Mouse (Mus musculus) embryonic facial prominence, embryonic 12.5 days (tissue): ENCODE data around the gene E2f3. TPM values are rescaled to one million over a fixed set of nuclear protein-coding genes. Genes with fewer than 3 reads are reported as not detected.

Experiments used
- ATAC-seq: fragments of 200-750 bp; cut with Nextera tagmentation; 2 replicates; pipeline ENCODE4 v1.8.0; 2017; ENCODE audit not compliant: insufficient number of reproducible peaks, insufficient read depth, low FRiP score, low TSS enrichment
- H3K27ac ChIP-seq: fragments of 300-500 bp; sonication (generic); 2 replicates; pipeline ENCODE4 v1.5.1; 2016; ENCODE audit warnings: mild to moderate bottlenecking
- H3K27me3 ChIP-seq: fragments of 300-500 bp; sonication (generic); 2 replicates; pipeline ENCODE4 v1.6.1; 2016; ENCODE audit warnings: mild to moderate bottlenecking, moderate library complexity
- H3K36me3 ChIP-seq: fragments of 300-500 bp; sonication (generic); 2 replicates; pipeline ENCODE4 v1.6.1; 2016; ENCODE audit warnings: mild to moderate bottlenecking
- H3K4me1 ChIP-seq: fragments of 300-500 bp; sonication (generic); 2 replicates; pipeline ENCODE4 v1.6.1; 2016
- H3K4me2 ChIP-seq: fragments of 300-500 bp; sonication (generic); replicated peaks from 2 replicates; pipeline ENCODE4 v1.6.1; 2016; ENCODE audit warnings: mild to moderate bottlenecking, moderate library complexity
- H3K4me3 ChIP-seq: fragments of 300-500 bp; sonication (generic); 2 replicates; pipeline ENCODE4 v1.5.1; 2016; ENCODE audit warnings: mild to moderate bottlenecking
- H3K9ac ChIP-seq: fragments of 300-500 bp; sonication (generic); 2 replicates; pipeline ENCODE4 v1.6.1; 2016; ENCODE audit warnings: mild to moderate bottlenecking, moderate library complexity
- H3K9me3 ChIP-seq: fragments of 300-500 bp; sonication (generic); 2 replicates; pipeline ENCODE4 v1.6.1; 2016; ENCODE audit warnings: mild to moderate bottlenecking, moderate library complexity
- WGBS: fragments of 180-500 bp; shearing (Covaris S2); methylation state at CpG from one replicate; pipeline ENCODE4 v1.1.7; 2016; 5-methylcytosine and 5-hydroxymethylcytosine counted together
- polyA plus RNA-seq: library from polyadenylated mRNA; unstranded; fragments of >200 nt; fragmentation: Nextera tagmentation; extraction: Ambion mirVana; gene quantifications from 2 replicates; pipeline ENCODE4 v1.2.1, GENCODE M21; 2016

Gene E2f3
- polyA plus RNA-seq, result 18.9 and 19.8 TPM in 2 replicates

GRCm38 (mm10) chr13:29985855-29986755 is at the start of gene E2f3:
Gene E2f3, minus strand, starts transcription at chr13:29986063.
- H3K9ac ChIP-seq, result peak within 1 kb of the TSS; percentile 95
- H3K4me1 ChIP-seq, result peaks cover 18% of the 10 kb centered on the region; the same call in 1 of the 2 replicates
- H3K27me3 ChIP-seq, result no peaks in the 10 kb centered on the region
- H3K36me3 ChIP-seq, result no peaks in the 10 kb centered on the region
- peak within 1 kb of the TSS; percentile 71 for H3K4me2 ChIP-seq
- H3K9me3 ChIP-seq, result no peaks in the 10 kb centered on the region
- peak within 1 kb of the TSS; percentile 98 for H3K27ac ChIP-seq
- ATAC-seq, result peak; percentile 99
- H3K4me3 ChIP-seq, result peak within 1 kb of the TSS; percentile 72
- WGBS, result under 1% methylated on average over 45 of the region's 45 CpGs

DNA sequence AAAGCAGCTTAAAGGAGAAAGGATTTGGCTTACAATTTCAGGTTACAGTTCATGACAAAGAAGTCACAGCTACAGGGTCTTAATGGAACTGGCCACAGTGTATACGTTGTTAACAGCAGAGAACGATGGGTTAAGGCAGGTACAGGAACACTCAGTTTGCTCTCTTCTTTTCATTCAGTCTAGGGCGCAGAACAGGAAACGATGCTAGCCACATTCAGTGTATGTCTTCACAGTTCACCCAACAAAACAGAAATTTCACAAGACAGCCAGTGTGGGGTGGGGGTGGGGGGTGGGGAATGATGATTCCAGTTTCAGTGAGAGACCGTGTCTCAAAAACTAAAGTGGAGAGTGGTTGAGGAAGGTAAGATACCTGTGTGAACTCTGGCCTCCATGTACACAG is 48.7 kb upstream of the E2f3 start:
- ATAC-seq, result no peak
- no peaks in the 10 kb centered on the region for H3K36me3 ChIP-seq
- no peaks in the 10 kb centered on the region for H3K4me1 ChIP-seq
- no peak overlapping the region for H3K4me3 ChIP-seq
- WGBS, result 85% methylated on average over 5 of the region's 5 CpGs
- no peaks in the 10 kb centered on the region for H3K9me3 ChIP-seq
- H3K27me3 ChIP-seq, result no peaks in the 10 kb centered on the region
- no peak overlapping the region for H3K27ac ChIP-seq
- H3K4me2 ChIP-seq, result no peak overlapping the region
- no peak overlapping the region for H3K9ac ChIP-seq

DNA sequence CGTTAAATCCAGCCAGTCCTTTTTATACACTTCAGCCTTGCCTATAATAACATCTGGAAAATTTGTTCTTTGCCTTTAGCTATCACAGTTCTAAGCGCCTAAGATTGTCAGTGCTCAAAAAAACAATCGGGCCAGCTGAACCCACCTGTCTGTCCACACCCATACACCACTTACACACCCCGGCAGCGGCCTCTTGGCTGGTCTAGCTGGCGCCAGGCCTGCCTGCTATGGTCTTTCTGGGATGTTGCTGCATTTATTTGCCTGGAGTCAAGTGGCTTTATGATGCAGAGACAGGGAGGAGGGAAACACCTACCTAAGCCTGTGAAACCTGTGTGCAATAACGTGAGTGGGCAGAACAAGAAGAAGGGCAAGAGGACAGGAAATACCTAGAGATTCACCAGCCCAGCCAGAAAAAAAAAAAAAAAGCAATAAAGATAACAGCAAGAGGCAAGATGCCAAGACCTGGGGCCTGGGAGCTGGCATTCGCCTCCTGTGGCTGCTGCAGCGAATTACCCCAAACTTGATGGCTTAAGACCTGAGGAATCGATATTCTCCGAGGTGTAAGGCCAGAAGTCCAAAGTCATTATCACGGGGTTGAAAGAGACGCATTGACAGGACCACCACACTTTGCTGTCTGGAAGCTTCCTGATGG is 45.9 kb upstream of the E2f3 start:
- H3K9ac ChIP-seq, result no peak overlapping the region
- no peaks in the 10 kb centered on the region for H3K9me3 ChIP-seq
- H3K4me1 ChIP-seq, result no peaks in the 10 kb centered on the region
- 84% methylated on average over 13 of the region's 13 CpGs for WGBS
- H3K27ac ChIP-seq, result no peak overlapping the region
- no peaks in the 10 kb centered on the region for H3K36me3 ChIP-seq
- H3K4me3 ChIP-seq, result no peak overlapping the region
- no peak overlapping the region for H3K4me2 ChIP-seq
- ATAC-seq, result no peak
- no peaks in the 10 kb centered on the region for H3K27me3 ChIP-seq

GRCm38 (mm10) chr13:30027841-30028240 is 42.0 kb upstream of the E2f3 start:
- H3K4me3 ChIP-seq, result no peak overlapping the region
- no peak for ATAC-seq
- H3K27ac ChIP-seq, result no peak overlapping the region
- H3K9me3 ChIP-seq, result no peaks in the 10 kb centered on the region
- 90% methylated on average over 3 of the region's 3 CpGs for WGBS
- no peaks in the 10 kb centered on the region for H3K4me1 ChIP-seq
- no peak overlapping the region for H3K4me2 ChIP-seq
- H3K36me3 ChIP-seq, result no peaks in the 10 kb centered on the region
- H3K9ac ChIP-seq, result no peak overlapping the region
- H3K27me3 ChIP-seq, result no peaks in the 10 kb centered on the region

DNA sequence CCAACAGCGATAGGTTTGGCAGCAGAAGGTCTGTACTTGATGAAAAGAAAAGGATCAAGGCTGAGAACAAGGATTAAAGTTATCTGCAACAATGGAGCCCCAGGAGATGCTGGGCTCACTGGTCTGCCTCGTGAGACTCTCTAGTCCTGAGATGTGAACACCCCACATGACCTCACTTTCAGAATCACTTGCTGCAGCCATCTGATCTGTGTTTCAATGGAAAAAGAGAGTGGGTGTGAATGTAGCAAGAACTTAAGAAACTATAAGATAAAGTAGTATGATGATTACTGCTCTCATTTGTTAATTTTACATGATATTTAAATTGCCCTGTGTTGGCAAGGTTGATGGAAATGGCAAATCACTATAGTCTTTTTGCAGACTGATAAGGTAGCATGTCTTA is 36.6 kb upstream of the E2f3 start:
- H3K9me3 ChIP-seq, result no peaks in the 10 kb centered on the region
- 74% methylated on average over 2 of the region's 2 CpGs for WGBS
- H3K9ac ChIP-seq, result no peak overlapping the region

GRCm38 (mm10) chr13:30018573-30018972 is 32.7 kb upstream of the E2f3 start:
- H3K4me3 ChIP-seq, result no peak overlapping the region
- H3K9me3 ChIP-seq, result no peaks in the 10 kb centered on the region
- no peaks in the 10 kb centered on the region for H3K27me3 ChIP-seq
- H3K4me1 ChIP-seq, result no peaks in the 10 kb centered on the region
- no peak overlapping the region for H3K4me2 ChIP-seq
- H3K36me3 ChIP-seq, result no peaks in the 10 kb centered on the region
- H3K27ac ChIP-seq, result no peak overlapping the region
- no peak for ATAC-seq
- H3K9ac ChIP-seq, result no peak overlapping the region
- WGBS, result 88% methylated on average over 2 of the region's 2 CpGs

More for the DNA sequence above, 36.6 kb upstream of the E2f3 start:
- Histone ChIP-seq H3K36me3 (no peaks in the 10 kb centered on the region), H3K27ac (no peak overlapping the region), H3K4me1 (no peaks in the 10 kb centered on the region), H3K4me2 (no peak overlapping the region), H3K4me3 (no peak overlapping the region), H3K27me3 (no peaks in the 10 kb centered on the region)
- no peak for ATAC-seq

DNA sequence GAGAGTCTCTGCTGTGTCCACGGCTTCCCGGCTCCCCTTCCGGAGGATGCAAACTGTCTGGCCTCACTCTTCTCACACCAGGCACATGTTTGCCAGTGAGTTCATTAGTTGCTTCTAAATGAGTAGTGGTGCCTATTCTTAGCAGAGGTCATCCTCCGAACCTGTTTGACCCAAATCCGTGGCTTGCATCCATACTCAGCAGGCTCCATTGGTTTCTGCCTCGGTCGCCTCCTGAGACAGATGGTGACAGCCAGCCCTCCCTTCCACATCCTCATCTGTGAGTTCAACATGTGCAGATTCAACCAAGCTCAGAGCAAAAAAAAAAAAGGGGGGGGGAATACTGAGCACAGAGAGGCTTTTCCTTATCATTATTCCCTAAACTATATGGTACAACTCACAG is 31.7 kb upstream of the E2f3 start:
- ATAC-seq, result no peak
- Histone ChIP-seq H3K9me3 (no peaks in the 10 kb centered on the region), H3K4me3 (no peak overlapping the region), H3K9ac (no peak overlapping the region), H3K27ac (no peak overlapping the region), H3K27me3 (no peaks in the 10 kb centered on the region), H3K4me1 (no peaks in the 10 kb centered on the region), H3K36me3 (no peaks in the 10 kb centered on the region), H3K4me2 (no peak overlapping the region)
- 85% methylated on average over 7 of the region's 7 CpGs for WGBS

GRCm38 (mm10) chr13:30014576-30014975 is 28.7 kb upstream of the E2f3 start:
- no peak overlapping the region for H3K4me3 ChIP-seq
- H3K36me3 ChIP-seq, result no peaks in the 10 kb centered on the region
- H3K9me3 ChIP-seq, result no peaks in the 10 kb centered on the region
- WGBS, result 93% methylated on average over 8 of the region's 8 CpGs
- ATAC-seq, result no peak
- H3K9ac ChIP-seq, result no peak overlapping the region
- no peak overlapping the region for H3K27ac ChIP-seq
- H3K4me2 ChIP-seq, result no peak overlapping the region
- H3K4me1 ChIP-seq, result no peaks in the 10 kb centered on the region
- no peaks in the 10 kb centered on the region for H3K27me3 ChIP-seq

DNA sequence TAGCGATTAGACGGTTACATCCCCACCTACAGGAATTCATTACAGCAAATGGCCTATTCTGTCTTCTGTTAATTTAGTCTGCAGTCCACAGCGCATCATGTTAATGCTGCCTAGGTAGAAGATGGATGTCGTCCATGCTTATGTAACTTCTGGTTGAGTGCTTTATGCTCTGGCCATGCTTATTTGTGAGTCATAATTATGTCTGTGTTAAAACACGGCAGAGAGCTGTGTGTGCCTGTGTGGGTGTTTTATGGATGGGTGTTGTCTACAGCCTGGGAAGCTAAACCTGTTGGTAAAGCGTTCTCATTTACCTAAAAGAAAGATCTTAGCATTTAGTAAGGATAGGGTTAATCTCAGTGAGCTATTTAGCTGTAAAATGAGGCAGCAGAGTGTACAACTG is 26.4 kb upstream of the E2f3 start:
- H3K27ac ChIP-seq, result no peak overlapping the region
- H3K36me3 ChIP-seq, result no peaks in the 10 kb centered on the region
- H3K4me1 ChIP-seq, result no peaks in the 10 kb centered on the region
- no peak overlapping the region for H3K4me2 ChIP-seq
- ATAC-seq, result no peak
- H3K4me3 ChIP-seq, result no peak overlapping the region
- no peak overlapping the region for H3K9ac ChIP-seq
- no peaks in the 10 kb centered on the region for H3K27me3 ChIP-seq
- H3K9me3 ChIP-seq, result no peaks in the 10 kb centered on the region
- 86% methylated on average over 6 of the region's 6 CpGs for WGBS

- H3K9me3 ChIP-seq, result no peaks in the 10 kb centered on the region
- H3K4me1 ChIP-seq, result no peaks in the 10 kb centered on the region
- no peak overlapping the region for H3K4me2 ChIP-seq
- ATAC-seq, result no peak
- H3K4me3 ChIP-seq, result no peak overlapping the region
- no peaks in the 10 kb centered on the region for H3K36me3 ChIP-seq
- H3K9ac ChIP-seq, result no peak overlapping the region
- WGBS, result 77% methylated on average over 3 of the region's 3 CpGs
- no peaks in the 10 kb centered on the region for H3K27me3 ChIP-seq
- no peak overlapping the region for H3K27ac ChIP-seq
Observed at GRCm38 (mm10) chr13:30008738-30009137, 22.9 kb upstream of the E2f3 start.

DNA sequence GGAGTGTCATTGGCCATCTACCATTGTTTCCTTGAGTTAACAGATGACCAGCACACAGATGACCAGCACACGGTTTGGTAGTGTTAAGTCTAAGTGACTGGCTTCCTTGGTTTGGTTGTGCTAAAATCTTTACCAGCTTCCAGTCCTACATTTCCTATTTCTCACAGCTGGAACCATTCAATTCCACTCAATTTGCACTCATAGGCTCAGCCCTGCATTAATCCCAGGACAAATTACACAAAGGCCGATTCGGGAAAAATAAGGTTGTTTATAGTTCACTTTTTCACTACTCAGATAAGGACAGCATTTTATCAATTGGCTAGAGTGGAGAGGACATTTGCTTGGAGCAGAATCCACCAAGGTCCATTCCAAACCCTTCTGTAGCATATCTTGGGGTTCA is 19.6 kb upstream of the E2f3 start:
- H3K36me3 ChIP-seq, result no peaks in the 10 kb centered on the region
- 78% methylated on average over 3 of the region's 3 CpGs for WGBS
- no peaks in the 10 kb centered on the region for H3K9me3 ChIP-seq
- no peaks in the 10 kb centered on the region for H3K27me3 ChIP-seq
- H3K27ac ChIP-seq, result no peak overlapping the region
- 0 out of 2 replicates have a peak, but pooled peaks cover 3% of the 10 kb centered on the region for H3K4me1 ChIP-seq
- no peak overlapping the region for H3K9ac ChIP-seq
- H3K4me2 ChIP-seq, result no peak overlapping the region
- ATAC-seq, result no peak
- H3K4me3 ChIP-seq, result no peak overlapping the region

DNA sequence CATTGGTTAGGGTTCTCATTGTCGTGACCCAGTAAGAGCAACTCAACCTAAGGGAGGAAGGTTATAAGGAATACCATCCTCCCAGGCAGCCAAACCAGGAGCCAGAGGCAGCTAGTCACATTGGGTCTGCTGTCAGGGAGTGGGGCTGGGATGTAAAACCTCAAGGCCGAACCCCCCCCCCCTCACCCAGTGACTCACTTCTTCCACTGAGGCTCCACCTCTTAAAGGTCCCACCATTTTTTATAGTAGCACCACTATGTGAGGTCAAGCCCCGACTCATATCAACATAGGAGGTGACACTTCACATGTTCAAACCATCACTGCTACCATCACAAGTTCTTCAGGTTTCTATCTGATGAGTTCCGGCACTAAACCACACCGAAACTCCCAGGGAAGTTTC is 19.0 kb upstream of the E2f3 start:
- Histone ChIP-seq H3K9me3 (no peaks in the 10 kb centered on the region), H3K9ac (no peak overlapping the region), H3K4me3 (no peak overlapping the region), H3K4me2 (no peak overlapping the region), H3K27me3 (no peaks in the 10 kb centered on the region), H3K4me1 (0 out of 2 replicates have a peak, but pooled peaks cover 3% of the 10 kb centered on the region), H3K27ac (no peak overlapping the region), H3K36me3 (no peaks in the 10 kb centered on the region)
- no peak for ATAC-seq
- WGBS, result 85% methylated on average over 5 of the region's 5 CpGs
